Mouse (Mus musculus): ENCODE results near the gene Dyrk3. TPM values are rescaled to one million over a fixed set of nuclear protein-coding genes. Genes with fewer than 3 reads are reported as not detected.

Dyrk3 gene
- polyA plus RNA-seq, 1 experiment from 2014 or later, result 4.5 TPM

DNA sequence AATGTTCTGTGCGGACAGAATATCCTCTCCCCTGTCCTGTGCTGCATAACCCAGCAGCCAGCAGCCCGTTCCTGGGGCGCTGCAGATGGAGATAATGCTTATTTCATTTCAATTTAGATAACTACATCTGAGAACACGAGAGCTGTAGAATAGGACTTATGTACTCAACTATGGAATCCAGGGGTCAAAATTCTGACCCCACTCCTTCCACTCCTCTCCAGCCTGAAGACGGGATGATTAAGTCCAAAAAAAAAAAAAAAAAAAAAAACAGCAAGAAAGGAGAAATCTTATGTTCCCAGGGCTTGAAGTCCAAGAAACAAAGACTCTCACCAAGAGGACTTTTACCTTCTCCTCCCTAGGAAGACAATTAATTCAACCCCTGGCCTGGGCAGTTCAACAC is 55.0 kb downstream of the Dyrk3 start:
- Histone ChIP-seq H3K27ac (replicated peaks) (peak overlapping the region; percentile 77), H3K27me3 (replicated peaks) (no peaks in the 10 kb centered on the region), H3K4me2 (peak overlapping the region; percentile 0; the same call in 1 of the 2 replicates), H3K36me3 (no peaks in the 10 kb centered on the region), H3K9ac (no peak overlapping the region), H3K9me3 (no peaks in the 10 kb centered on the region), H3K4me1 (peaks cover 100% of the 10 kb centered on the region), H3K4me3 (no peak overlapping the region)
- whole genome bisulfite sequencing, result 35% methylated on average over 5 of the region's 5 CpGs
- ATAC-seq (ENCODE audit: extremely low read depth, insufficient number of reproducible peaks, low FRiP score, low TSS enrichment), result no peak

GRCm38 (mm10) chr1:131080686-131081085 is 57.5 kb downstream of the Dyrk3 start:
- Histone ChIP-seq H3K4me3 (no peak overlapping the region), H3K9ac (no peak overlapping the region), H3K27me3 (replicated peaks) (no peaks in the 10 kb centered on the region), H3K27ac (replicated peaks) (peak overlapping the region; percentile 75; the same call in 1 of the 2 replicates), H3K4me1 (peaks cover 99% of the 10 kb centered on the region), H3K36me3 (no peaks in the 10 kb centered on the region), H3K4me2 (no peak overlapping the region), H3K9me3 (no peaks in the 10 kb centered on the region)
- WGBS, result 61% methylated on average over 1 of the region's 1 CpGs
- ATAC-seq (ENCODE audit: extremely low read depth, insufficient number of reproducible peaks, low FRiP score, low TSS enrichment), result no peak

DNA sequence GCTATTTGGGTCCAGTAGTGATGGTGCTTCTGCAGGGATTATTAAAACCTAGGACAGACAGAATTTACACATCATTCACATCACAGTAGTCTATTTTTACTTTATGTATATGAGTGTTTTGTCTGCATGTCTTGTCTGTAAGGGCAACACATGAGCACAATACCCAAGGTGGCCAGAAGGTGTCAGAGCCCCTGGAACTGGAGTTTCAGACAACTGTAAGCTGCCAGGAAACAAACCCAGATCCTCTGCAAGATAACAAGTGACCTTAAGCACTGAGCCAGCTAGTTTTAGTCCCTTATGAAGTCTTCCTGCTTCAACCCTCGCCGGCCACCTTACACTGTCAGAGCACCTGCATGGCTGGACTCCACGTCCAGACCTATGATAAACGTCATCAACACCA is 58.4 kb downstream of the Dyrk3 start:
- H3K27ac ChIP-seq (replicated peaks), result peak overlapping the region; percentile 30; the same call in 1 of the 2 replicates
- no peak for ATAC-seq (ENCODE audit: extremely low read depth, insufficient number of reproducible peaks, low FRiP score, low TSS enrichment)
- H3K4me2 ChIP-seq, result no peak overlapping the region
- H3K9ac ChIP-seq, result peak overlapping the region; percentile 68; the same call in 1 of the 2 replicates
- peaks cover 99% of the 10 kb centered on the region for H3K4me1 ChIP-seq
- H3K4me3 ChIP-seq, result no peak overlapping the region
- no peaks in the 10 kb centered on the region for H3K9me3 ChIP-seq
- WGBS, result 55% methylated on average over 4 of the region's 4 CpGs
- no peaks in the 10 kb centered on the region for H3K36me3 ChIP-seq
- no peaks in the 10 kb centered on the region for H3K27me3 ChIP-seq (replicated peaks)

GRCm38 (mm10) chr1:131078761-131079330 is 59.3 kb downstream of the Dyrk3 start:
- H3K27me3 ChIP-seq (replicated peaks), result no peaks in the 10 kb centered on the region
- no peaks in the 10 kb centered on the region for H3K9me3 ChIP-seq
- no peak for ATAC-seq (ENCODE audit: extremely low read depth, insufficient number of reproducible peaks, low FRiP score, low TSS enrichment)
- peaks cover 99% of the 10 kb centered on the region for H3K4me1 ChIP-seq
- peak overlapping the region; percentile 67 for H3K27ac ChIP-seq (replicated peaks)
- peak overlapping the region; percentile 68 for H3K9ac ChIP-seq
- 70% methylated on average over 3 of the region's 3 CpGs for WGBS
- no peaks in the 10 kb centered on the region for H3K36me3 ChIP-seq
- H3K4me2 ChIP-seq, result no peak overlapping the region
- no peak overlapping the region for H3K4me3 ChIP-seq

Other genes with a start within 250 kb of the Dyrk3 start
- not detected in 2 replicates for gene Il20, start 226.9 kb downstream of the Dyrk3 start, polyA plus RNA-seq (2015; fragmentation: Nextera tagmentation; extraction: Ambion mirVana)
- gene Il19, start 198.2 kb downstream of the Dyrk3 start, polyA plus RNA-seq (2015; fragmentation: Nextera tagmentation; extraction: Ambion mirVana), result not detected in 2 replicates
- not detected in 2 replicates for gene Il10, start 118.5 kb downstream of the Dyrk3 start, polyA plus RNA-seq (2015; fragmentation: Nextera tagmentation; extraction: Ambion mirVana)
- gene Mapkapk2, start 40.5 kb downstream of the Dyrk3 start, polyA plus RNA-seq (2015; fragmentation: Nextera tagmentation; extraction: Ambion mirVana), result 60.0 and 62.0 TPM in 2 replicates
- 41.1 and 47.1 TPM in 2 replicates for gene Eif2d, start 14.8 kb upstream of the Dyrk3 start, polyA plus RNA-seq (2015; fragmentation: Nextera tagmentation; extraction: Ambion mirVana)
- gene Rassf5, start 106.9 kb upstream of the Dyrk3 start, polyA plus RNA-seq (2015; fragmentation: Nextera tagmentation; extraction: Ambion mirVana), result 14.9 and 18.2 TPM in 2 replicates
- 2.4 and 2.8 TPM in 2 replicates for gene Ikbke, start 141.3 kb upstream of the Dyrk3 start, polyA plus RNA-seq (2015; fragmentation: Nextera tagmentation; extraction: Ambion mirVana)